Mouse (Mus musculus) megakaryocyte-erythroid progenitor cell, adult 5 weeks (primary cell): Measurements from ENCODE around the gene Gtf2a1l. TPM values are rescaled to one million over a fixed set of nuclear protein-coding genes. Genes with fewer than 3 reads are reported as not detected.

Experiments used
- polyA plus RNA-seq: library from polyadenylated mRNA; stranded (reverse); fragments of >175 nt; gene quantifications from 2 replicates; pipeline ENCODE4 v1.2.3, GENCODE M21; 2012

Gtf2a1l gene
- not detected in 2 replicates for polyA plus RNA-seq

GRCm38 (mm10) chr17:88668452-88668851 lies at the start of gene Gtf2a1l:
Gene Gtf2a1l, plus strand, starts transcription at chr17:88668660.

Other genes with a start within 250 kb of the Gtf2a1l start
- gene Foxn2, start 227.9 kb upstream of the Gtf2a1l start, polyA plus RNA-seq: 27.3 and 29.5 TPM in 2 replicates
- 8.8 and 9.8 TPM in 2 replicates for gene Ppp1r21, start 138.5 kb upstream of the Gtf2a1l start, polyA plus RNA-seq
- gene Ston1, start 71.0 kb upstream of the Gtf2a1l start, polyA plus RNA-seq: 0.19 and 0.34 TPM in 2 replicates
- gene Lhcgr, start 123.3 kb downstream of the Gtf2a1l start, polyA plus RNA-seq: 0.31 and 0.70 TPM in 2 replicates